Mouse (Mus musculus): ENCODE measurements around the gene Kcna5. TPM values are rescaled to one million over a fixed set of nuclear protein-coding genes. Genes with fewer than 3 reads are reported as not detected.

Gene Kcna5
- polyA plus RNA-seq (2011; ENCODE audit: insufficient read depth, insufficient read length, low replicate concordance, missing spikeins), result not detected in 2 replicates

DNA sequence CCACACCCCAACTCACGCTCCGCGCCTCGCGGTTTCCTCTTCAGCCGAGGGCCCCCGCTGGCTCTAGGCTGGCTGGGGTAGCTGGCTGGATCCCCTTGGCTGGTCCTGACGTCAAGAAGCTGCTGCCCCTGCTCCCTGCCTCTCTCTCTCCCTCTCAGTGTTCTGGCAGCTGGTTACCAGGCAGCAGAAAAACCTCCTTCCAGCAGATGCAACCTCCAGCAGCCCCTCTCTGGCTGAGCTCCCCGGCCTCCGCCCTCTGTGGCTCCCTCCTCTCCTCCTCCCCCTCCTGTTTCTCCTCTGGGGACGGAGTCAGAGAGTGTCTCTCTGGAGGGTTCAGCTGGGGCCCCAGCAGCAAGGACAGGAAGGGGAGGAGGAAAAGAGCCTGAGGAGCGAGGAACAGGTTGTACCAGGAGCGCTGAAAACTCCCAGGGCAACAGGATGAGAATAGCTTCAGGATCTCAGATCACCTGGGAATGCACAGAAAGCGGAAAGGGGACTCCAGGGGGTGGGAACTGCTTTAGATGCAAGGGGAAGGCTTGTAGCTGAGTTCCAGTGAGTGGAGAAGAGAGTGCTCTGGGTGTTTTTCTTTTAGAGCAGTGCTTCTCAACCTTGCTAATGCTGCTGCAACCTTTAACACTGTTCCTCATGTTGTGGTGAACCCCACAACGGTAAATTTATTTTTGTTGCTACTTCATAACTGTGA, at the start of gene Kcna5:
Gene Kcna5 (minus strand): TSS at position 205 of the 703 bp plus-strand sequence.
- Histone ChIP-seq H3K27ac (ENCODE audit: control insufficient read depth, insufficient read depth, low read depth, low read length, poor library complexity) (no peak within 1 kb of the TSS), H3K4me3 (replicated peaks; ENCODE audit: control insufficient read depth, low read depth, low read length) (no peak within 1 kb of the TSS), H3K4me1 (ENCODE audit: control insufficient read depth, insufficient read depth, low read length) (no peaks in the 10 kb centered on the region)
- WGBS, result 4% methylated on average over 15 of the region's 15 CpGs
- no peak for TF ChIP-seq CTCF (IDR thresholded peaks at IDR 0.05; ENCODE audit: control insufficient read depth, insufficient read depth, low read length)
- no peak for TF ChIP-seq POLR2A (IDR thresholded peaks at IDR 0.05; ENCODE audit: borderline replicate concordance, control insufficient read depth, low read depth, low read length)

DNA sequence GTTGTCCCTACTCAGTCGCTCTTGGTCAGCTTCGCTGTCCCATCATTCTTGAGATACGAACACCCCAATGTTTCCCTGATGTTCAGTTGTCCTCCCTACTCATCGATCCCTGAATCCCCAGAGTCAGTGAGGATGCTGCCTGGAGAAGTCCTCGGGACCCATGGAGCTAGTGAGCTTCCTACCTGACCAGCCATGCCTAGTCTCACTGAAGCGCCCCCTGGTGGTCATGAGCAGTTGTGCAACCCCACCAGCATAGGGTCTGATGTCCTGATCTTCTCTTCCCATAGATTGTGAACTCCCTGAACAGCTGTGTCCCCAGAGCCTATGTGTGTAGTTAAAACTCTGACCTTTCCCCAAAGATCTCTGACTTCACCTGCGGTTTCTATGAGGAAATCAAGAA, 47.9 kb upstream of the Kcna5 start:
- WGBS, result 49% methylated on average over 7 of the region's 7 CpGs
- TF ChIP-seq POLR2A (IDR thresholded peaks at IDR 0.05; ENCODE audit: borderline replicate concordance, control insufficient read depth, low read depth, low read length) (no peak), CTCF (IDR thresholded peaks at IDR 0.05; ENCODE audit: control insufficient read depth, insufficient read depth, low read length) (peak; percentile 63)
- Histone ChIP-seq H3K4me3 (replicated peaks; ENCODE audit: control insufficient read depth, low read depth, low read length) (no peak overlapping the region), H3K27ac (ENCODE audit: control insufficient read depth, insufficient read depth, low read depth, low read length, poor library complexity) (no peak overlapping the region), H3K4me1 (ENCODE audit: control insufficient read depth, insufficient read depth, low read length) (no peaks in the 10 kb centered on the region)

GRCm38 (mm10) chr6:126581632-126582031, 46.4 kb upstream of the Kcna5 start:
- Histone ChIP-seq H3K4me3 (replicated peaks; ENCODE audit: control insufficient read depth, low read depth, low read length) (no peak overlapping the region), H3K4me1 (ENCODE audit: control insufficient read depth, insufficient read depth, low read length) (no peaks in the 10 kb centered on the region), H3K27ac (ENCODE audit: control insufficient read depth, insufficient read depth, low read depth, low read length, poor library complexity) (no peak overlapping the region)
- whole genome bisulfite sequencing, result 79% methylated on average over 8 of the region's 8 CpGs
- TF ChIP-seq POLR2A (IDR thresholded peaks at IDR 0.05; ENCODE audit: borderline replicate concordance, control insufficient read depth, low read depth, low read length) (no peak), CTCF (IDR thresholded peaks at IDR 0.05; ENCODE audit: control insufficient read depth, insufficient read depth, low read length) (no peak)

- 82% methylated on average over 3 of the region's 3 CpGs for WGBS
- H3K4me3 ChIP-seq (replicated peaks; ENCODE audit: control insufficient read depth, low read depth, low read length), result no peak overlapping the region
- TF ChIP-seq CTCF (IDR thresholded peaks at IDR 0.05; ENCODE audit: control insufficient read depth, insufficient read depth, low read length), result no peak
- no peak for TF ChIP-seq POLR2A (IDR thresholded peaks at IDR 0.05; ENCODE audit: borderline replicate concordance, control insufficient read depth, low read depth, low read length)
- no peak overlapping the region for H3K27ac ChIP-seq (ENCODE audit: control insufficient read depth, insufficient read depth, low read depth, low read length, poor library complexity)
- H3K4me1 ChIP-seq (ENCODE audit: control insufficient read depth, insufficient read depth, low read length), result no peaks in the 10 kb centered on the region
These were observed 45.4 kb upstream of the Kcna5 start for GRCm38 (mm10) chr6:126580571-126580970.

GRCm38 (mm10) chr6:126577415-126577814, 42.2 kb upstream of the Kcna5 start:
- Histone ChIP-seq H3K4me3 (replicated peaks; ENCODE audit: control insufficient read depth, low read depth, low read length) (no peak overlapping the region), H3K27ac (ENCODE audit: control insufficient read depth, insufficient read depth, low read depth, low read length, poor library complexity) (no peak overlapping the region), H3K4me1 (ENCODE audit: control insufficient read depth, insufficient read depth, low read length) (no peaks in the 10 kb centered on the region)
- 67% methylated on average over 3 of the region's 3 CpGs for WGBS
- TF ChIP-seq CTCF (IDR thresholded peaks at IDR 0.05; ENCODE audit: control insufficient read depth, insufficient read depth, low read length) (no peak), POLR2A (IDR thresholded peaks at IDR 0.05; ENCODE audit: borderline replicate concordance, control insufficient read depth, low read depth, low read length) (no peak)

GRCm38 (mm10) chr6:126576566-126576965, 41.4 kb upstream of the Kcna5 start:
- Histone ChIP-seq H3K4me3 (replicated peaks; ENCODE audit: control insufficient read depth, low read depth, low read length) (no peak overlapping the region), H3K27ac (ENCODE audit: control insufficient read depth, insufficient read depth, low read depth, low read length, poor library complexity) (no peak overlapping the region), H3K4me1 (ENCODE audit: control insufficient read depth, insufficient read depth, low read length) (no peaks in the 10 kb centered on the region)
- 67% methylated on average over 1 of the region's 1 CpGs for WGBS
- TF ChIP-seq CTCF (IDR thresholded peaks at IDR 0.05; ENCODE audit: control insufficient read depth, insufficient read depth, low read length), result no peak
- no peak for TF ChIP-seq POLR2A (IDR thresholded peaks at IDR 0.05; ENCODE audit: borderline replicate concordance, control insufficient read depth, low read depth, low read length)

- Histone ChIP-seq H3K4me3 (replicated peaks; ENCODE audit: control insufficient read depth, low read depth, low read length) (no peak overlapping the region), H3K4me1 (ENCODE audit: control insufficient read depth, insufficient read depth, low read length) (no peaks in the 10 kb centered on the region), H3K27ac (ENCODE audit: control insufficient read depth, insufficient read depth, low read depth, low read length, poor library complexity) (no peak overlapping the region)
- WGBS, result 70% methylated on average over 7 of the region's 7 CpGs
- TF ChIP-seq CTCF (IDR thresholded peaks at IDR 0.05; ENCODE audit: control insufficient read depth, insufficient read depth, low read length), result no peak
- no peak for TF ChIP-seq POLR2A (IDR thresholded peaks at IDR 0.05; ENCODE audit: borderline replicate concordance, control insufficient read depth, low read depth, low read length)
These were observed 39.6 kb upstream of the Kcna5 start for GRCm38 (mm10) chr6:126574778-126575177.

GRCm38 (mm10) chr6:126573021-126573420, 37.8 kb upstream of the Kcna5 start:
- 72% methylated on average over 5 of the region's 5 CpGs for WGBS
- no peak overlapping the region for H3K4me3 ChIP-seq (replicated peaks; ENCODE audit: control insufficient read depth, low read depth, low read length)
- no peak overlapping the region for H3K27ac ChIP-seq (ENCODE audit: control insufficient read depth, insufficient read depth, low read depth, low read length, poor library complexity)
- H3K4me1 ChIP-seq (ENCODE audit: control insufficient read depth, insufficient read depth, low read length), result no peaks in the 10 kb centered on the region
- TF ChIP-seq POLR2A (IDR thresholded peaks at IDR 0.05; ENCODE audit: borderline replicate concordance, control insufficient read depth, low read depth, low read length) (no peak), CTCF (IDR thresholded peaks at IDR 0.05; ENCODE audit: control insufficient read depth, insufficient read depth, low read length) (no peak)
